Mouse (Mus musculus) urinary bladder, postnatal 14 days (tissue): ENCODE results near the gene Slc6a16.

Experiments
- DNase-seq: peaks from one replicate; pipeline ENCODE4 v3.0.0; 2021; ENCODE audit warnings: low spot score

Slc6a16 gene

DNA sequence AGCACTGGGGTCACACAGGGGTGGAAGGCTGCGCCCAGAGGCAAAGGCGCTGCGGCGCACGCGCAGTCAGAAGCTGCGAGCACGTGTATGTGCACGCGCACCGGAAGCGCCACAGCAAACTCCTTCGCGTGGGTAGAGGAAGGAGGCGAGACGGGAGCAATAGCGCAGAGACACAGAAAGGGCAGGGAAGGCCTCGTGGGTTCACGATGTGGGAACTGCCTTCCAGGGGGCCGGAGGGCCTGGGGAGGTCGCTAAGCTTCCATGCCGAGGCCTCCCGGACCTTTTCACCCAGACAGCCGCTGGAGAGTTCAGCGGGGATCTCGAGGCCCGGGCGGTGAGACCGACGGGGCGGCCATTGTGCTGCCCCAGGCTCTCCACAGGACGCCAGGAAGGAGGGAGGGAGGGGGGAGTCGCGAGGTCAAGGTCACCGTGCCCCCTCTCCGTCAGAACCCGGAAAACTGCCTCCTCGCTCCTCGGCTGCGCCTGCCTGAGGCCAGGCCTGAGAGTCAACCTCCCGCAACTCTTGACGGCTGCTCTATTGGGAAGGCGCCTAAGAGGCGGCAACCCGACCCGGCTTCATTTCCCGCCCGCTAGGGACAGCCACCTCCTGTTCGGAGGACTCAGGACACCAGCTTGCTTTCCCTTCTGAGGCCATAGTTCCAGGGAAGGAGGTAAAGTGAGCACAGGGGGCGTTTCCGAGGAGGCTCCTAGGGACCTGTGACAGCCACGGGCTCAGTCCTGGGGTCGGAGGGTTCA is at the start of gene Slc6a16:
Gene Slc6a16 (plus strand): TSS at position 453 of the 756 bp plus-strand sequence.
- DNase-seq, result no peak

DNA sequence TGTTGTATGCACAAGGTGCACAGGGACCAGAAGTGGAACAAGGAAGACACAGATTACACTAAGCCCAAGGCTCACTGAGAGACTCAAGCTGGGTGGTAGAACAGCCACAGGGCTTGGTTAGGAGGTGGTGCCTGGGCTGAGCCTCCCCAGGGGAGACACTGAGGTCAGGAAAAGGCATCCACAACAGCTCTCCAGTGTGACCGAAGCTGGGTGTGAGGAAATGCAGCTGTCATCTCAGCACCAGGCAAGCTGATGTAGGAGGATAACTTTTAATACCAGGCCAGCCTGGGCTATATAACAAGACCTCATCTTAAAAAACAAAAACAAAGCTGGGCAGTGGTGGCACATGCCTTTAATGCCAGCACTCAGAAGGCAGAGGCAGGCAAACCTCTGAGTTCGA is 49.7 kb upstream of the Slc6a16 start:
- no peak for DNase-seq

DNA sequence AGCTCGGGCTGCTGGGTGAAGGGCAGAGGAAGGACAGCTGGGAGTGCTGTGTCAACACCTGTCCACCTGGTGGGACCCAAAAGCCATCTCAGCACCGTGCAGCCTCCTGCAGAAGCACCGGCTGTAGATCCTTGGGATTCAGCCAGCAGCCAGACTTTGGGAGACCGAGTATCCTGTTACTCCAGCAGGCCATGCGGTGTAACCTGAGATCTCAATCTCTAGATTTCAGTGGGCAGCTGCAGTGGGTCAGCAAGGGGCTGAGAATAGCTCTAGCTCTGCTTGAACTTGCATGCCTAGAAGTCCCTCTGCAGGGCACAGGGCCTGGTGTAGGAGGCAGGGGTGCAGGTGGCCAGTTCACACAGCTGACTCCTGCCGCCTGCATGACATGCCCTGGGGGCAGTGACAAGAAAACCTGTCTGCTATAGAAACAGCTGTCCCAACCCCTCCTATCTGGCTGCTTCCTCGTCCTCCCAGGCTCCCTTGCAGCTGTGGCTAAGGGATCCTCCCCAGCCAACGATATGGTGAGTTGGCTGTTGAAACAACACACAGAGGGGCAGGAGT is 49.0 kb upstream of the Slc6a16 start:
- no peak for DNase-seq

DNA sequence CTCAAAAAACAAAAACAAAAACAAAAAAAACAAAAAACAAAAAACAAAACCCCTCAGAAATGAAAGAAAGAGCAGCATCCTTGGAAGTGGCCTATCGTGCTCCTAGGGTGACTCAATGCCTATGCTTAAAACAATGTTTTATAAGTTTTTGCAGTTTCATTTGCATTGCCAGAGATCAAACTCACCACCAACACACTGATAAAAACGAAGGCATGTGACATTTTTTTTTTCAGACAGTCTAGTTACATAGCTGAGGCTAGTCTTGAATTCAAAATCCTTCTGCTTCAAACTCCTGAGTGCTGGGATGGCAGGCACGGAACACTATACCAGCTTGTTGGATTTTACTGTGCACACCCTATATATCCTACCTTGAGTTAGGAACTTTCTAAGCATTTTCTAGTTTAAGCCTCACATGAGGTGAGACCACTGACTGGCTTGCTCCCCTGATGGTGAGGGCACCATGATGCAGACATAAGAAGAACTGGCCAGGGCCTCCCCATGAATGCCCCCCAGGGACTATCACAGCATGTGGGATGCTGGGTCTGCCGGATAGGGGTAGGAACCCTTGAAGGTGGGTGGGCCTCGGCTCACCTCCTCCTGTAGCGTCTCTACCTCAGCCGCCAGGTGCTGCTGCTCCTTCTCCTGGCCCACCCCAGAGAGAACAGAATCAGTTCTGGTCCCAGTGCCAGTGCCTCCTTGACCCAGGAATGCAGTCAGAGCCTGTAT is 48.1 kb upstream of the Slc6a16 start:
- DNase-seq, result no peak

DNA sequence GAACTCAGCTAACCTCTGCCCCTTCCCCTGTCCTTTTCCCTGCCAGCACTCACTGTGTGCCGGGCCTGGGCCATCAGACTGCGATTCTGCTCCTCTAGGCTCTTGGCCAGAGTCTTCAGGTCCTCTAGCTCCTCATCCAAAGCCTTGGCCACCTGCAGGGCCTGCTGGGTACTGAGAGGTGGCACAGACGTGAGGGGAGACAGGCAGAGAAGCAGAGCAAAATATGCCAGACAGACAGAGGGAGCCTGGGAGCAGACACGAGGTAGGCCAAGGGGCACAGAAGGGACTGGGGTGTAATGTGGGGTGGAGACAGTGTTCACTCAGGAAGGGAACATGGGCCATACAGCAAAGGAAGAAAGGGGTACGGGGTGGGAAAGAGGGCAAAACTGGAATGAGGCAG is 47.5 kb upstream of the Slc6a16 start:
- no peak for DNase-seq

DNA sequence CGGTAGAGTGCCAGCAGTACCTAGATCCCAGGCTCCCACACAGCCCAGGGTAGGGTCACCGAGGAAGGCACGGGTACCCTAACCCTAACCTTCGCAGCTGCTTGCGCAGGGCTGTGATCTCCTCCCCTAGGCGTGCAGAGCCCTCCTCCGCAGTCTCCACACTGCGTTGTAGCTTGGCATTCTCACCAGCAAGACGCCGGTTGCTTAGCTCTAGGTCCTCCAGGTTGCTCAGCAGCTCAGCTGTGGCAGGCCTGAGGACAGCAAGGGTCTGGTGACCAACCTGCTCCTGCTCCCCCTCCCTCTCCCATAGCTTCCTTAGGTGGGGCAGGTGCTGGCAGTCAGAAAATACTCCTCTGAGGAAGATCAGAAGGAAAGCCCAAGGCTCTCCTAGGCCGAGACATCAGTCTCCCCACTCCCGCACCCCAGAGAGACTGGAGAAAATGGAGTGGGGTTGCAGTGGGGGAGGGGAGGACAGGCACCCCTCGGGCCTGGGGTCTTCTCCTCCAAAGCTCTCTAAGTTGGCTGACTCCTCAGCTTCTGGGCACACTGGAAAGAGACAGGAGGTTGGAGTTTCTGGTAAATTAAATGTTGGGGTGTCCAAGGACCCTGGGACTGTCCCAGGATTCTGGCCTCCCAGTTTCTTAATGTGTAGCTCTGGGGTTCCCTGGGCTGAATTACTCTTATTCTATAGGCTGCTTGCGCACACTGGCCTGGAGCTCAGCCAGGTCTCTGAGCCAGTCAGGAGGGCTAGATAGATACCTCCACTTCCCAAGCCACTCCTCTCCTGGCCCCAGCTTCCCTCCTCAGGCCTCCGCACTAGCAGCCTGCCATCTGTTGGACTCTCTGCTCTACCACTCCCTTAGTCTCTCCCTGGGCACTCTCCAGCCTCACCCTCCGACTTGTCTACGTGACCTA is 46.8 kb upstream of the Slc6a16 start:
- no peak for DNase-seq

DNA sequence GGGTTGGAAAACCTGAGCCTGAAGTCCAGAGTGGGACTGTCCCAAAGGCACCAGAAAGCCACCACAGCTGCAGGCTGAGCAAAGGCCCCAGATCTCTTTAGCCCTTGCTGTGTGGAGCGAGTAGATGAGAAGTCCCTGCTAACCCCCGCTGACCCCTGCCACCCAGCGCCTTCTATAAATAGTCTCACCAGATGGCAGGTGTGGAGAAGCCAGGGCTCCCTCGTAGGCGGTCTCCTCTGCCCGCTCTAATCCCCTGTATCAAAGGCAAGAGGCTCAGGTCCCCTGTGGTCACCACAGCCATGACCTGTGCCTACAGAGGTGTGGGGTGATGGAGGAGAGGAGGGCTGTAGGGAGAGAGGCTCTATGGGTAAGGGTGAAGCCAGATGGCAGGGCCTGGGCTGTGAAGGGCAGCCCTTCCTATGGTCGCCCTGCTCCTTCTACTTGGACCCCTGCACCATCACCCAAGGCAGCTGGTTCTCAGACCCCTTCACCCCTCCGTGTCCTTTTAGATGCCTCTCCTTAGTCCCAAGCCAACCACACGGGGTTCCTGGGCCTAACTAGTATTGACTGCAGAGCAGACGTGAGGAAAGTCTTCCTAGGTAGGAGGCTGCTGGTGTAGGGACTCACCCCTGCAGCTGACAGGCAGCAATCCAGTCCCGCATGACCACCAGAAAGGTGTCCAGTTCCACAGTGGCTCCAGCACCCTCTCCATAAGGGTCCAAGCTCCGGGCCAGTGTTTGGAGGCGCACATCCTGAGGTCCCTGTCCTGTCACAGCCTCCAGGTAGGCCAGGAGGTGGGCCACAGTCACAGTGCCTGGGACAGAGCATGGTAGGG is 45.3 kb upstream of the Slc6a16 start:
- no peak for DNase-seq

DNA sequence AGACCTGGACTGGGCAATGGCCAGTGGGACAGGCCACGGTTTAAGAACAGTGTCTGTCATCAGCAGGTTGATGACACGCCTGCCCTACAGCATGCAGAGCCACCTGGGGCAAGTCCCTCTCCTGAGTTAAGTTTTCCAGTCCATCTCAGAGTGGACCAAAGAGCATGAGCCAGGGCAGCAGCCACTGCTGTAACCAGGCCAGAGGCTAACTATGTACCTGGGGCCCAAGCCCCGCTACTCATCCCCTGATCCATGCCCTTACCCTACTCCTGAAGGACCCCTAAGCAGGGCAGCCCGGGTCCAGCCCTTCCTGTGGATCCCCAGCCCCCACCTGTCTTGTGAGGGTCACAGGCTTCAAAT is 44.7 kb upstream of the Slc6a16 start:
- DNase-seq, result no peak

DNA sequence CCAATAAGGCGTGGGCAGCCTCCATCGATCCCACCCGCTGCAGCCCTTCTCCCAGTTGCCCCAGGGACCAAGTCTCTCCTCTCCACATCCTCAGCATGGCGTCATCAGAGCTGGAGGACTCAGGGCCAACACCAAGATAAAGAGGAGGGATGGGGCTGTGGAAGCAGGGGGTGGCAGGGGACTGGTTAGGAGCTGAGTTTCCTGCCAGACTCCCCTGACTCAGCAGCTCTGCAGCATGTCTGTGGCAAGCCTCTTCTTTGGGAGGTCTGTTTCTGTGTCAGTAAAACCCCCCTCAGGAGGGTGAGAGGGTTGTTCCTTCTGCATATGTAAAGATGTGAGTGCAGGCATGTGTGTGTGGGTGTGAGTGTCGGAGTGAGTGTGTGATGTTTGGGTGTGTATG is 43.9 kb upstream of the Slc6a16 start:
- DNase-seq, result no peak

DNA sequence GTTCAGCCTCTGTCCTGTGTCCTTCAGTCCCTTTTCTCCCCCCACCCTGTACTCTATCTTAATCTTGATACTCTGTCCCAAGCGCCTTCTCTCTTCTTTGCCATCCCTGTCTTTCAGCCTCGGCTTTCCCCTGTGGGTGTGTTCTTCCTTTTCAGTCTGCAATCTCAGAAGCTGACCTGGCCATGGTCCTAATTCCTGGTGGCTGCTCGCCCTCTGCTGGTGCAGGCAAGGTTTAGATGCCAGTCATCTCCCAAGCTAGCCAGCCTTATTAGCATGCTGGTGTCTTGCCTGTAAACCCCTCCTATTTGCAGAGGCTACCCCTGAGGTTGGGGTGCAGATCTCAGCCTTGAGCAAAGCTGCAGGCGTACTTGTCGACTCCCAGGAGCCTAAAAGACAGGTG is 42.5 kb upstream of the Slc6a16 start:
- peak; percentile 69 for DNase-seq

DNA sequence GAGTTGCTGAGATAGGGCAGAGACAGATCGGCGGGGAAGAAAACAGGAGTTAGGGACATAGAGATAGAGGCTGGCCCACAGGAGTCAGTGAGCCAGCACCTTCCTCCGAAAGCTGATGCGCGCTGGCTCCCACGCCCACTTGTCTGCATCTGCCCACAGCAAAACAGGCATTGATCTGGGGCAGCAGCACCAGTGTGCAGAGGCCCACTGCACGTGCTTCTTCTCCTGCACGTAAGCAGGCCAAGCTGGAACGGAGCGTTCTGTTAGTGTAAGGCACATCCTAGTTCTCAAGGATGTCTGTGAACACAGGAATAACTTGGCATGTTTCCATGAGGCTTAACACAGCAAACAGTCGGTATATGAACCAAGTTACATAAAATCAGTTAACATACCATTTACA is 41.9 kb upstream of the Slc6a16 start:
- DNase-seq, result no peak

DNA sequence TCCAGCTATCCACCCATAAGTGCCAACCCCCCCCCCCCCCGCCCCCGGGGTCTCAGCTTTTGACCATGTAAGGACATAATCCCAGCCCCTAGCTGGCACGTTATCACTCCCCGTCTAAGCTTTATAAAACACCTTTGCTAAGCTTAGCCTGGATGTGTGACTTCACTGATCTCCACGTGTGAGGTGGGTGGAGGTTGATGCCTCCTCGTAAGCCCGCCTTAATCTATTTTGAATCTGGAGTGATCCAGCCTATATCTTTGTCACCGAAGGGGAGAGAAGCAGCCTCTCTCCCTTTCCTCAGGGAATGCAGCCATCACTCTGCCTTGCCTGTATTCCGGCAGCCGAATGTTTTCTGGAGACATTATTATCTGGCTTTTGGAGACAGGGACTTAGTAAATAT is 38.2 kb upstream of the Slc6a16 start:
- no peak for DNase-seq

DNA sequence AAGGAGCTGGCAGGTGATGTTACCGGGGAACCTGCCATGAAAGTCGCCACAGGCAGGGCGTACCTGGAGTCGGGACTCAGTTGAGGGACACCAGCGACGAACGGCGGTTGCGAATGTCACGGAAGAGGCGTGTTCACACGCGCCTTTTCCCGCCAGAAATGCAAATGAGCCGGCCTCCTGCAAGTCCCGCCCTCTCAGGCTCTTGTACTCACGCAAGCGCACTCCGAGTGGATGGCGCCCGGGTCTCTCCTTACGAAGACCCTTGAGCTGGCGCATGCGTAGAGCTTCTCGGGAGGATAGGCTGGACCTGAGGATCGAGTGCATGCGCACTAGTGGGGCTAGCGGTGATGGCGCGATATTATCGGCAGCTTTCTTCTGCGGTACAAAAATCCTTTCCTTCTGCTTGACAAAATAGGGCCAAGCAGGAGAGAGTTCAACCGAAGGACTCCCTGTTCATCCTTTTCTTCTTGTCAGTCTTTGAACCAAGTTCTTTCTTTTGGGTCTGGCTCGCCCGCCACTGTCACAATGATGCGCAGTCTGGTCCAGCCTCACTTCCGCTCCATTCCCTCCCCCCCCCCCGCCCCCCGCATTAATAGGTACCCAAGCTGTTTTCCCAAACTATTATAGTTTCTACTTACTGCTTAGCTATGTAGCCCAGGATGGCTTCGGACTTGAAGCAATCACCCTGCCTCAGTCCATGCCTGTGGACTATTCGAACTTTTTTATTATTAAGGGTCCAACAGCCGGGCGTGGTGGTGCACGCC is 36.3 kb upstream of the Slc6a16 start, which contains the start of gene Ccdc155:
Gene Ccdc155 (minus strand): TSS at position 513 of the 764 bp plus-strand sequence.
- DNase-seq, result peak; percentile 91

DNA sequence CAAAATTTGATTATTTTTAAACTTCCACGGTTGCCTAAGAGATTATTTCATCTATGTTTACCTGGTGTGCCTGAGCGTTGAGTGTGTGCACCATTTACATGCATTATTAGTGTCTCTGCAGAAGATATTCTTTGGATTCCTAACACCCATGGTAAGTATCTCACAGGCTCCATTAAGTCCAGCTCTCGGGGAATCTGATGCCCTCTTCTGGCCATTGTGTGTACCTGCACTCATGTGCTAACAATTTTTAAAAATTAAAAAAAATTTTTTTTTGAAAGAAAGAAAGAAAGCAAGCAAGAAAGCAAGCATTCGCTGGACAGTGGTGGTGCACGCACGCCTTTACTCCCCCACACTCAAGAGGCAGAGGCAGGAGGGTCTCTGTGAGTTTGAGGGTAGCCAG is 32.6 kb upstream of the Slc6a16 start:
- no peak for DNase-seq

DNA sequence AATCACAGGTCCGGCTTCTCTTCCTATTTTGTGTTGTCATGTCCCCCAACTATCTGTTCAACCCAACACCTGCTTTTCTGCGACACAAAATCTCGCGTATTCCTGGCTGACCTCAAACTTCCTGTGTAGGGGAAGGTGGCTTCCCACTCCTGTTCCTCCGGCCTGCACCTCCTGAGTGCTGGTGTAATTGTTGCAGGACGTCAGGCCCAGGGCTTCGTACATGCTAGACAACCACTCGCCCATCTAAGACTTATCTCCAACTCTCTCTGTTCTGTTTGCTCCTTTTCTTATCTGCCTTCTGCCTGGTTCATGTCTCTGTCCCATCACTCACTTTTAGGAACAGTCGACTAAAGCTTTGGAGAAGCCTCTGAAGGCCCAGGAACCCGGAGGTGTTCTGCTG is 29.8 kb upstream of the Slc6a16 start:
- DNase-seq, result no peak

DNA sequence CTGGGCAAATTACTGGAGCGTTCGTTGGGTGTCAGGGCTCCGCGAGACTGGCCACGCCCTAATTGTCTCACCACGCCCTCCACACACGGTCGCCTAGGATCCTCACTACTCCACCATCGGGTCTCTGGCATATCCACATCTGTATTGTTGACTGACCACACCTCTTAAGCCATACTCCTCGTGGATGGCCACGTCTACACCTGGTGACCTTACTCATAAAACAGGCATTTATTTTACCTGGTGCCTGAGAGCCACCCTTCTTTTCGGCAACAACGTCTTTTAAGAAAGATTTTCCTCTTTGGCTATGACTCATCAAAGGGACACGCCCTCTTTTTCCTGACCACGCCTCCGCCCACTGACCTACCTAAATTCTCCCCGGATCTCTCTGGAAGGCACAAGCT is 29.0 kb upstream of the Slc6a16 start, which contains the start of gene Dkkl1:
Gene Dkkl1 (minus strand): TSS at position 297 of the 401 bp plus-strand sequence.
- peak; percentile 13 for DNase-seq

DNA sequence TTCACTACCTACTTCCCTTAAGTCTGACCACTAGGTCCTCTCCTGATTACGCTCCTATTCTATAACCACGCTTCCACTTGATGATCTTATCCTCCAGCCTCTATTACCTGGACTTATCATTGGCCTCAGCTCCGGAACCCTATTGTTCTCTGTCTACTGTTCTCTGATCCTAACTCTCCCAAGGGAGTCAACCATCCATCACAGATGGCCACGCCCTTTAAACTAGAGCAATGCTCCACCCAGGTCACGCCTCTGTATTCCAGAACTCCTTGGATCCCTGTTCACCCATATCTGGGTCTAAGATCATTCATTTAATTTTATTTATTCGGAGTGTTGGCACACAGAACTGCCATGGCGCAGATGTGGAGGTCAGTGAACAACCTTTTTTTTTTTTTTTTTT is 28.5 kb upstream of the Slc6a16 start:
- DNase-seq, result no peak

DNA sequence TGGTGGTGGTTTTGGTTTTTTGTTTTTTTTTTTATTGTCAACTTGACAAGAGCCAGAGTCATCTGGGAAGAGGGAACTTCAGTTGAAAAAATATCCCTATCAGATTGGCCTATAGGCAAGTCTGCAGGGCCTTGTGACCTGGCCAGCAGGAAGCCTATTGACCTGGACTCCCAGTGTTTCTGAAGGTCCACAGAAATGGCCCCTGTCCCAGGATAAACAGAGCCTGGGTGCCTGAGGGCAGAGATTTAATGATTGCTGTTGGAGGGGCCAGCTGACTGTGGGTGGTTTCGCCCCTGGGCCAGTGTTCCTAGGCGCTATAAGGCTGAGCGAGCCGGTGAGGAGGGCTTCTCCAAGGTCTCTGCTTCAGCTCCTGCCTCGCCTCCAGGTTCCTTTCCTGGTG is 27.2 kb upstream of the Slc6a16 start:
- no peak for DNase-seq

DNA sequence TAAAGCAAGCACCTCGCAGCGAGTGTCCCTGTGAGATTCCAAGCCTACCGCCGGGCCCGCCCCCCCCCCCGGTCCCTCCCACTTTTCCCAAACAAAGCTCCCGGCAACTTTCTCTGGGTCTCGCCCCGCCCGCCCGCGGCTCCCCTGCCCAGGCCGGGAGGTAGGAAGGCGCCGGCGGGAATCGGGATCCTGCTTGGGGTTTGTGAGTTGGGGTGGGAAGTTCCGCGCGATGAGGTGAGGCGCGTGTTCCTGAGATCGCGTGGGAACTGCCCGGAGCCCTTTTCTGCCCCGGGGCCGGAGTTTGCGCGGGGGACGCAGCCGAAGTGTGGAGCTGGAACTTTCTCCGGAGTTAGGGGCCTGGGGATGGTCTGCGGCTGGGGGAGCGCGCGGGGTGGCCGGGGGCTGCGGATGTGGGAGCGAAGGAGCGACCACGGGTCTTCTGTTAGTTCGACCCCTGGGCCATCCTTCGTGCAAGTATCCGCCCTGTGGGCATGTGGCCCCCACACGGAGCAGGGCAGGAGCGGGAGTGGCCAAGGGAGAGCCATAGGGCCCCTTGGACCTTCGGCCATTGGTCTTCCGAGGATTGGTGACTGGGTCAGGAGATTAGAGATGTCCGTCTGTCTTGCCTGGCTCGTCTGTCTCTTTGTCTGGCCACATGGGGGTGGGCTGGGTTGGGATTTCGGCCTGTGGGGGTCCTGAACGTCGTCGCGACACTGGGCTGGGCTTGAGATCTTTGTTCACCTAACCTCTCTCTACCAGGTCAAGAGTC is 25.0 kb upstream of the Slc6a16 start, which contains the start of gene Tead2:
Gene Tead2 (plus strand): TSS at position 81 of the 769 bp plus-strand sequence.
- peak; percentile 44 for DNase-seq
